Mouse (Mus musculus): ENCODE data around the gene Ctcf.

GRCm38 (mm10) chr8:105694051-105694799, 57.9 kb downstream of the Ctcf start:
- TF ChIP-seq CTCF (IDR thresholded peaks at IDR 0.05; ENCODE audit: control insufficient read depth, insufficient read depth, insufficient read length) = no peak
- no peak for TF ChIP-seq MYOD1 (IDR thresholded peaks at IDR 0.05; ENCODE audit: control insufficient read depth, insufficient read length, low read depth)
